15 mouse cellular contexts compared by ENCODE assay signal in the genomic region with DNA sequence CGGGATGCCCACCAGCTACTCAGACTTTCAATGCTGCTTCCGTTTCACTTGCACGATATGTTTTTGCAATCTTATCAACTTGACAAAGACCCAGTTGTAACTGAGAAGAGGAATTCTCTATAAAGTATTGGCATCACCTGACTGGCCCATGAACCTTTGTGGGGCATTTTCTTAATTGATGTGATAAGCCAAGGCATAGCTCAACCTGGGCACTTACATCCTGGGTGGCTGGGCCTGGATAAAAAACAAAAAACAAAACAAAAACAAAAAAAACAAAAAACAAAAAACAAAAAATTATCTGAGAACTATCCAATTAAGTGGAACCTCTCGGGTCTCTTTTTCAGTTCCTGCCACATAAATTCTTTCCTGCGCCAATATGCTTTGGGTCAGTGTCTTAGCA. TPM values are rescaled to one million over a fixed set of nuclear protein-coding genes. Genes with fewer than 3 reads are reported as not detected.
DNase-seq lines count a peak whose midpoint lies in the region; ATAC-seq lines count a peak whose summit lies in the region.
"Had no signal": no experiment of that assay in that cellular context is flagged by ENCODE, and none has a peak within 500 bp of the region (broad histone marks: within the 10 kb centered on the region; RNA-seq: fewer than 3 reads in every experiment).

No protein-coding gene starts in this region.

- 85% methylated on average over 5 of the region's 5 CpGs for WGBS in forebrain, embryonic 13.5 days
- WGBS in forebrain, embryonic 11.5 days, result 84% methylated on average over 5 of the region's 5 CpGs
- 83% methylated on average over 5 of the region's 5 CpGs for WGBS in kidney, embryonic 15.5 days
- 87% methylated on average over 5 of the region's 5 CpGs for WGBS in neural tube, embryonic 12.5 days
- 90% methylated on average over 5 of the region's 5 CpGs for WGBS in neural tube, embryonic 15.5 days

- no peak overlapping the region for H3K4me3 ChIP-seq in forebrain, embryonic 13.5 days
- H3K4me3 ChIP-seq in forebrain, embryonic 11.5 days (ENCODE audit: low read depth, low read length), result no peak overlapping the region
- no peak overlapping the region for H3K4me3 ChIP-seq in kidney, embryonic 15.5 days (replicated peaks)
- no peak overlapping the region for H3K4me3 ChIP-seq in neural tube, embryonic 12.5 days
- H3K4me3 ChIP-seq in neural tube, embryonic 15.5 days (replicated peaks), result no peak overlapping the region
- H3K4me3 ChIP-seq: layer of hippocampus, adult 2 months; liver, embryonic 15.5 days had no signal

- no peak overlapping the region for H3K27ac ChIP-seq in forebrain, embryonic 13.5 days
- H3K27ac ChIP-seq in forebrain, embryonic 11.5 days (ENCODE audit: low read depth, low read length), result no peak overlapping the region
- H3K27ac ChIP-seq in kidney, embryonic 15.5 days, result no peak overlapping the region
- no peak overlapping the region for H3K27ac ChIP-seq in neural tube, embryonic 12.5 days
- no peak overlapping the region for H3K27ac ChIP-seq in neural tube, embryonic 15.5 days (replicated peaks)
- H3K27ac ChIP-seq: layer of hippocampus, adult 2 months; liver, embryonic 15.5 days; macrophage had no signal

- H3K9ac ChIP-seq in forebrain, embryonic 13.5 days, result no peak overlapping the region
- no peak overlapping the region for H3K9ac ChIP-seq in forebrain, embryonic 11.5 days (ENCODE audit: low read length)
- no peak overlapping the region for H3K9ac ChIP-seq in kidney, embryonic 15.5 days
- H3K9ac ChIP-seq in neural tube, embryonic 12.5 days, result no peak overlapping the region
- H3K9ac ChIP-seq in neural tube, embryonic 15.5 days (replicated peaks), result no peak overlapping the region
- H3K9ac ChIP-seq: liver, embryonic 15.5 days had no signal

- no peak overlapping the region for H3K4me2 ChIP-seq in forebrain, embryonic 13.5 days
- no peak overlapping the region for H3K4me2 ChIP-seq in forebrain, embryonic 11.5 days (ENCODE audit: low read depth, low read length, severe bottlenecking)
- H3K4me2 ChIP-seq in kidney, embryonic 15.5 days, result no peak overlapping the region
- no peak overlapping the region for H3K4me2 ChIP-seq in neural tube, embryonic 12.5 days (replicated peaks)
- no peak overlapping the region for H3K4me2 ChIP-seq in neural tube, embryonic 15.5 days
- H3K4me2 ChIP-seq: liver, embryonic 15.5 days had no signal

- DNase-seq in forebrain, embryonic 11.5 days (ENCODE audit: low spot score), result no peak
- DNase-seq in kidney, postnatal 25 days, result no peak
- no peak for DNase-seq in frontal cortex, postnatal 10 days (ENCODE audit: low spot score in 2 of 2)
- DNase-seq: cerebellum, adult 18-20 months; kidney, adult 8-10 months; thymus, postnatal 25 days had no signal

- H3K4me1 ChIP-seq in forebrain, embryonic 13.5 days, result no peaks in the 10 kb centered on the region
- no peaks in the 10 kb centered on the region for H3K4me1 ChIP-seq in forebrain, embryonic 11.5 days (replicated peaks; ENCODE audit: control insufficient read depth, insufficient read depth, low read length)
- H3K4me1 ChIP-seq in kidney, embryonic 15.5 days, result no peaks in the 10 kb centered on the region
- H3K4me1 ChIP-seq in neural tube, embryonic 12.5 days, result no peaks in the 10 kb centered on the region
- H3K4me1 ChIP-seq in neural tube, embryonic 15.5 days, result no peaks in the 10 kb centered on the region
- H3K4me1 ChIP-seq: liver, embryonic 15.5 days had no signal

- H3K27me3 ChIP-seq in forebrain, embryonic 13.5 days, result no peaks in the 10 kb centered on the region
- no peaks in the 10 kb centered on the region for H3K27me3 ChIP-seq in forebrain, embryonic 11.5 days (ENCODE audit: control insufficient read depth, insufficient read depth, low read length)
- no peaks in the 10 kb centered on the region for H3K27me3 ChIP-seq in kidney, embryonic 15.5 days
- H3K27me3 ChIP-seq in neural tube, embryonic 12.5 days (replicated peaks), result no peaks in the 10 kb centered on the region
- H3K27me3 ChIP-seq in neural tube, embryonic 15.5 days (replicated peaks), result no peaks in the 10 kb centered on the region
- H3K27me3 ChIP-seq: liver, embryonic 15.5 days had no signal

- H3K36me3 ChIP-seq in forebrain, embryonic 13.5 days (ENCODE audit: poor library complexity, severe bottlenecking), result no peaks in the 10 kb centered on the region
- H3K36me3 ChIP-seq in forebrain, embryonic 11.5 days (ENCODE audit: control insufficient read depth, insufficient read depth, low read length), result no peaks in the 10 kb centered on the region
- H3K36me3 ChIP-seq in kidney, embryonic 15.5 days, result no peaks in the 10 kb centered on the region
- no peaks in the 10 kb centered on the region for H3K36me3 ChIP-seq in neural tube, embryonic 12.5 days
- H3K36me3 ChIP-seq in neural tube, embryonic 15.5 days, result no peaks in the 10 kb centered on the region
- H3K36me3 ChIP-seq: liver, embryonic 15.5 days had no signal

- peaks cover 45% of the 10 kb centered on the region for H3K9me3 ChIP-seq in forebrain, embryonic 13.5 days (replicated peaks)
- H3K9me3 ChIP-seq in forebrain, embryonic 11.5 days (ENCODE audit: control insufficient read depth, low read length), result peaks cover 7% of the 10 kb centered on the region
- H3K9me3 ChIP-seq in kidney, embryonic 15.5 days (replicated peaks), result peaks cover 14% of the 10 kb centered on the region
- peaks cover 35% of the 10 kb centered on the region for H3K9me3 ChIP-seq in neural tube, embryonic 12.5 days
- peaks cover 37% of the 10 kb centered on the region for H3K9me3 ChIP-seq in neural tube, embryonic 15.5 days (replicated peaks)
- H3K9me3 ChIP-seq: liver, embryonic 15.5 days had no signal

- peak; percentile 66; the same call in 1 of the 2 replicates for ATAC-seq in forebrain, embryonic 13.5 days
- ATAC-seq in forebrain, embryonic 11.5 days (replicated peaks; ENCODE audit: low FRiP score), result no peak; the same call in 1 of the 2 replicates
- ATAC-seq in kidney, embryonic 15.5 days (replicated peaks; ENCODE audit: low FRiP score), result peak; percentile 75; the same call in 1 of the 2 replicates
- ATAC-seq in neural tube, embryonic 12.5 days (ENCODE audit: low FRiP score, low read depth), result peak; percentile 53; the same call in 1 of the 2 replicates
- ATAC-seq in neural tube, embryonic 15.5 days (ENCODE audit: low FRiP score), result no peak; the same call in 1 of the 2 replicates
- no peak for ATAC-seq in CD4-positive, CD25-positive, alpha-beta regulatory T cell, adult 4 months

RNA-seq across cellular contexts. Expression of gene Gm21149, which starts 12.4 kb away (rescaled TPM):
- not detected in 2 replicates for polyA plus RNA-seq in forebrain, embryonic 13.5 days (2015; fragmentation: Nextera tagmentation; extraction: Ambion mirVana)
- not detected in 2 replicates for polyA plus RNA-seq in forebrain, embryonic 11.5 days (2014; fragmentation: Nextera tagmentation; extraction: Ambion mirVana)
- not detected in 2 replicates for polyA plus RNA-seq in kidney, embryonic 15.5 days (2015; fragmentation: Nextera tagmentation; extraction: Ambion mirVana)
- polyA plus RNA-seq in neural tube, embryonic 12.5 days (2016; fragmentation: Nextera tagmentation; extraction: Ambion mirVana), result not detected in 2 replicates
- not detected in 2 replicates for polyA plus RNA-seq in neural tube, embryonic 15.5 days (2015; fragmentation: Nextera tagmentation; extraction: Ambion mirVana)
- not detected for polyA plus RNA-seq in CD4-positive, CD25-positive, alpha-beta regulatory T cell, adult 4 months (2017; shearing (Covaris generic))
- polyA plus RNA-seq: brain, embryonic 14.5 days; liver, embryonic 15.5 days; macrophage had no signal

RNA-seq across cellular contexts. Expression of gene Gm21190, which starts 40.3 kb away (rescaled TPM):
- not detected in 2 replicates for polyA plus RNA-seq in forebrain, embryonic 13.5 days (2015; fragmentation: Nextera tagmentation; extraction: Ambion mirVana)
- polyA plus RNA-seq in forebrain, embryonic 11.5 days (2014; fragmentation: Nextera tagmentation; extraction: Ambion mirVana), result not detected in 2 replicates
- not detected in 2 replicates for polyA plus RNA-seq in kidney, embryonic 15.5 days (2015; fragmentation: Nextera tagmentation; extraction: Ambion mirVana)
- polyA plus RNA-seq in neural tube, embryonic 12.5 days (2016; fragmentation: Nextera tagmentation; extraction: Ambion mirVana), result not detected in 2 replicates
- polyA plus RNA-seq in neural tube, embryonic 15.5 days (2015; fragmentation: Nextera tagmentation; extraction: Ambion mirVana), result not detected in 2 replicates
- polyA plus RNA-seq in CD4-positive, CD25-positive, alpha-beta regulatory T cell, adult 4 months (2017; shearing (Covaris generic)), result not detected
- polyA plus RNA-seq: brain, embryonic 14.5 days; liver, embryonic 15.5 days; macrophage had no signal

Comparison
In these comparisons a context has a peak if more than half of its experiments do, and no peak if none do; other contexts are left out.
1. ATAC-seq: peak in forebrain, embryonic 13.5 days (single experiment), kidney, embryonic 15.5 days (single experiment) and neural tube, embryonic 12.5 days (single experiment); none in forebrain, embryonic 11.5 days (single experiment), neural tube, embryonic 15.5 days (single experiment) and CD4-positive, CD25-positive, alpha-beta regulatory T cell, adult 4 months (single experiment).